Mouse (Mus musculus): ENCODE results near the gene Slc9a8. TPM values are rescaled to one million over a fixed set of nuclear protein-coding genes. Genes with fewer than 3 reads are reported as not detected.
"Not testable (repeated sequence)": the region's sequence is repeated elsewhere in the genome, so short reads cannot be mapped to it uniquely, and the experiment has no call there.

The Slc9a8 gene
- polyA plus RNA-seq, 1 experiment: 26.4 TPM

- TF ChIP-seq MAX (IDR thresholded peaks at IDR 0.05; ENCODE audit: low read depth): no peak
- no peak for TF ChIP-seq POLR2AphosphoS2 (IDR thresholded peaks at IDR 0.05; ENCODE audit: insufficient read length, low read depth)
- no peak for TF ChIP-seq USF1 (IDR thresholded peaks at IDR 0.05; ENCODE audit: low read depth)
- no peak for TF ChIP-seq MYOG (IDR thresholded peaks at IDR 0.05; ENCODE audit: control insufficient read depth in 1 of 3, insufficient read depth in 1 of 3, insufficient read length in 2 of 3, low read depth in 2 of 3)
- TF ChIP-seq E2F4 (IDR thresholded peaks at IDR 0.05; ENCODE audit: insufficient read depth): no peak
- no peak for TF ChIP-seq TCF3 (IDR thresholded peaks at IDR 0.05; ENCODE audit: insufficient read length, low read depth)
- no peak for TF ChIP-seq POLR2A (IDR thresholded peaks at IDR 0.05; ENCODE audit: insufficient read length, low read depth)
- no peak for TF ChIP-seq MYOD1 (IDR thresholded peaks at IDR 0.05; ENCODE audit: control insufficient read depth in 1 of 3, insufficient read length in 2 of 3, low read depth in 2 of 3)
- TF ChIP-seq REST (IDR thresholded peaks at IDR 0.05; ENCODE audit: insufficient read depth, insufficient read length): no peak
- no peak for TF ChIP-seq TCF12 (IDR thresholded peaks at IDR 0.05; ENCODE audit: insufficient read depth, poor library complexity, severe bottlenecking)
- Histone ChIP-seq H3K27me3 (ENCODE audit: control insufficient read depth, insufficient read depth, insufficient read length) (no peaks in the 10 kb centered on the region), H3K4me3 (no peak overlapping the region), H3ac (ENCODE audit: control insufficient read depth, insufficient read length) (no peak overlapping the region), H3K79me2 (ENCODE audit: control insufficient read depth, insufficient read depth) (no peaks in the 10 kb centered on the region), H3K4me2 (ENCODE audit: low read depth) (no peak overlapping the region), H3K36me3 (ENCODE audit: control insufficient read depth, insufficient read depth) (no peaks in the 10 kb centered on the region)
Measured at GRCm38 (mm10) chr2:167394426-167394825, 27.1 kb upstream of the Slc9a8 start.

- not testable (repeated sequence) for H3ac ChIP-seq (ENCODE audit: control insufficient read depth, insufficient read length); H3K27me3 ChIP-seq (ENCODE audit: control insufficient read depth, insufficient read depth, insufficient read length); H3K79me2 ChIP-seq (ENCODE audit: control insufficient read depth, insufficient read depth); H3K36me3 ChIP-seq (ENCODE audit: control insufficient read depth, insufficient read depth); H3K4me2 ChIP-seq (ENCODE audit: low read depth); H3K4me3 ChIP-seq
Measured at GRCm38 (mm10) chr2:167396420-167396819, 25.1 kb upstream of the Slc9a8 start.

GRCm38 (mm10) chr2:167399012-167399411 is 22.5 kb upstream of the Slc9a8 start:
- Histone ChIP-seq H3K4me2 (ENCODE audit: low read depth) (no peak overlapping the region), H3K36me3 (ENCODE audit: control insufficient read depth, insufficient read depth) (no peaks in the 10 kb centered on the region), H3K79me2 (ENCODE audit: control insufficient read depth, insufficient read depth) (no peaks in the 10 kb centered on the region), H3ac (ENCODE audit: control insufficient read depth, insufficient read length) (no peak overlapping the region), H3K4me3 (no peak overlapping the region), H3K27me3 (ENCODE audit: control insufficient read depth, insufficient read depth, insufficient read length) (no peaks in the 10 kb centered on the region)
- TF ChIP-seq CEBPB (IDR thresholded peaks at IDR 0.05; ENCODE audit: insufficient read depth, poor library complexity, severe bottlenecking) (no peak), SRF (IDR thresholded peaks at IDR 0.05; ENCODE audit: control insufficient read depth, insufficient read length, low read depth) (no peak), POLR2A (IDR thresholded peaks at IDR 0.05; ENCODE audit: insufficient read length, low read depth) (no peak), POLR2AphosphoS2 (IDR thresholded peaks at IDR 0.05; ENCODE audit: insufficient read length, low read depth) (no peak)

GRCm38 (mm10) chr2:167399646-167400045 is 21.9 kb upstream of the Slc9a8 start:
- TF ChIP-seq MYOD1 (IDR thresholded peaks at IDR 0.05; ENCODE audit: control insufficient read depth in 1 of 3, insufficient read length in 2 of 3, low read depth in 2 of 3) (no peak), MYOG (IDR thresholded peaks at IDR 0.05; ENCODE audit: control insufficient read depth in 1 of 3, insufficient read depth in 1 of 3, insufficient read length in 2 of 3, low read depth in 2 of 3) (no peak), MAX (IDR thresholded peaks at IDR 0.05; ENCODE audit: low read depth) (no peak), POLR2AphosphoS2 (IDR thresholded peaks at IDR 0.05; ENCODE audit: insufficient read length, low read depth) (no peak), TCF12 (IDR thresholded peaks at IDR 0.05; ENCODE audit: insufficient read depth, poor library complexity, severe bottlenecking) (no peak), E2F4 (IDR thresholded peaks at IDR 0.05; ENCODE audit: insufficient read depth) (no peak), POLR2A (IDR thresholded peaks at IDR 0.05; ENCODE audit: insufficient read length, low read depth) (no peak), REST (IDR thresholded peaks at IDR 0.05; ENCODE audit: insufficient read depth, insufficient read length) (no peak), CEBPB (IDR thresholded peaks at IDR 0.05; ENCODE audit: insufficient read depth, poor library complexity, severe bottlenecking) (no peak), SRF (IDR thresholded peaks at IDR 0.05; ENCODE audit: control insufficient read depth, insufficient read length, low read depth) (no peak), USF1 (IDR thresholded peaks at IDR 0.05; ENCODE audit: low read depth) (no peak), TCF3 (IDR thresholded peaks at IDR 0.05; ENCODE audit: insufficient read length, low read depth) (no peak)
- no peak overlapping the region for H3K4me3 ChIP-seq
- no peaks in the 10 kb centered on the region for H3K79me2 ChIP-seq (ENCODE audit: control insufficient read depth, insufficient read depth)
- H3K4me2 ChIP-seq (ENCODE audit: low read depth): no peak overlapping the region
- H3ac ChIP-seq (ENCODE audit: control insufficient read depth, insufficient read length): no peak overlapping the region
- no peaks in the 10 kb centered on the region for H3K27me3 ChIP-seq (ENCODE audit: control insufficient read depth, insufficient read depth, insufficient read length)
- H3K36me3 ChIP-seq (ENCODE audit: control insufficient read depth, insufficient read depth): no peaks in the 10 kb centered on the region

- H3K27me3 ChIP-seq (ENCODE audit: control insufficient read depth, insufficient read depth, insufficient read length): no peaks in the 10 kb centered on the region
- TF ChIP-seq MAX (IDR thresholded peaks at IDR 0.05; ENCODE audit: low read depth): no peak
- TF ChIP-seq E2F4 (IDR thresholded peaks at IDR 0.05; ENCODE audit: insufficient read depth): no peak
- no peak for TF ChIP-seq POLR2AphosphoS2 (IDR thresholded peaks at IDR 0.05; ENCODE audit: insufficient read length, low read depth)
- no peak for TF ChIP-seq REST (IDR thresholded peaks at IDR 0.05; ENCODE audit: insufficient read depth, insufficient read length)
- no peak for TF ChIP-seq TCF3 (IDR thresholded peaks at IDR 0.05; ENCODE audit: insufficient read length, low read depth)
- TF ChIP-seq SRF (IDR thresholded peaks at IDR 0.05; ENCODE audit: control insufficient read depth, insufficient read length, low read depth): no peak
- no peak for TF ChIP-seq MYOG (IDR thresholded peaks at IDR 0.05; ENCODE audit: control insufficient read depth in 1 of 3, insufficient read depth in 1 of 3, insufficient read length in 2 of 3, low read depth in 2 of 3)
- TF ChIP-seq MYOD1 (IDR thresholded peaks at IDR 0.05; ENCODE audit: control insufficient read depth in 1 of 3, insufficient read length in 2 of 3, low read depth in 2 of 3): no peak
- TF ChIP-seq TCF12 (IDR thresholded peaks at IDR 0.05; ENCODE audit: insufficient read depth, poor library complexity, severe bottlenecking): no peak
- H3K4me2 ChIP-seq (ENCODE audit: low read depth): peak overlapping the region; percentile 55
- no peak overlapping the region for H3K4me3 ChIP-seq
- H3K79me2 ChIP-seq (ENCODE audit: control insufficient read depth, insufficient read depth): no peaks in the 10 kb centered on the region
- H3K36me3 ChIP-seq (ENCODE audit: control insufficient read depth, insufficient read depth): no peaks in the 10 kb centered on the region
- H3ac ChIP-seq (ENCODE audit: control insufficient read depth, insufficient read length): no peak overlapping the region
Measured at GRCm38 (mm10) chr2:167403085-167403484, 18.4 kb upstream of the Slc9a8 start.

All from myocyte (in vitro differentiated cells).